Comparison of ENCODE assay signal across 8 mouse cellular contexts in the genomic region with DNA sequence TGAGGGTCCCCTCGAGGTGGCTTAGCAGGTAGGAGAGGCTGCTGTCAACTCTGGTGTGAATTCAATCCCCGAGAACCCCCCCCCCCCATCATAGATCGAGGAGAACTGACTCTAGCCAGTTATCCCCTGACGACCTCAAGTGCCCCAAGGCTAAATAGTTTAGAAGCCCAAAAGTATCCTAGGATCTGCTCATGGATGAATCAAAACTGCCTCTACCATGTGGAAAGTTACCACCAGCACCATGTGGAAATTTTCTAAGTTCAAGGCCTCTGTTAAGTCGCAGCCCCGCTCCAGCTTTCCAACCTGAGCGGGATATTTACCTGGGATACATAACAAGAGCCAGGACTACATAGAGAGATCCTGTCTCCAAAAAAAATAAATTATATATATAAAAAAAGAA. TPM values are rescaled to one million over a fixed set of nuclear protein-coding genes. Genes with fewer than 3 reads are reported as not detected.
A peak's percentile ranks its signal among the peaks of the same experiment; 100 is the strongest.
DNase-seq lines count a peak whose midpoint lies in the region; ATAC-seq and TF ChIP-seq lines count a peak whose summit lies in the region.

No protein-coding gene starts in this region.

- ATAC-seq in forebrain, embryonic 13.5 days: no peak
- no peak for ATAC-seq in liver, embryonic 14.5 days (ENCODE audit: insufficient read depth)

- no peak for TF ChIP-seq EP300 in heart, adult 2 months (IDR thresholded peaks at IDR 0.05; ENCODE audit: insufficient read depth, low read depth, low read length)
- no peak for TF ChIP-seq EP300 in CH12.LX (IDR thresholded peaks at IDR 0.05; ENCODE audit: low read length)
- TF ChIP-seq EP300 in liver, embryonic 14.5 days (IDR thresholded peaks at IDR 0.05; ENCODE audit: low read depth): no peak

- WGBS in heart, adult 2 months: 64% methylated on average over 7 of the region's 7 CpGs
- 68% methylated on average over 7 of the region's 7 CpGs for WGBS in forebrain, embryonic 13.5 days
- 64% methylated on average over 7 of the region's 7 CpGs for WGBS in liver, embryonic 14.5 days (ENCODE audit: insufficient replicate concordance)

- H3K9me3 ChIP-seq in CH12.LX (replicated peaks; ENCODE audit: low read length): no peaks in the 10 kb centered on the region
- no peaks in the 10 kb centered on the region for H3K9me3 ChIP-seq in forebrain, embryonic 13.5 days (replicated peaks)
- H3K9me3 ChIP-seq in liver, embryonic 14.5 days (ENCODE audit: control insufficient read depth, low read length): no peaks in the 10 kb centered on the region

- no peak for TF ChIP-seq RAD21 in CH12.LX (IDR thresholded peaks at IDR 0.05; ENCODE audit: low read depth, low read length)

- no peak overlapping the region for H3K9ac ChIP-seq in heart, adult 2 months (ENCODE audit: low read depth, low read length)
- H3K9ac ChIP-seq in CH12.LX (ENCODE audit: insufficient read depth, low read depth): peak overlapping the region; percentile 98
- peak overlapping the region; percentile 88; the same call in 1 of the 2 replicates for H3K9ac ChIP-seq in forebrain, embryonic 13.5 days
- peak overlapping the region; percentile 89 for H3K9ac ChIP-seq in liver, embryonic 14.5 days (replicated peaks)

- no peak overlapping the region for H3K27ac ChIP-seq in heart, adult 2 months
- H3K27ac ChIP-seq in CH12.LX (ENCODE audit: insufficient read depth, low read depth): no peak overlapping the region
- no peak overlapping the region for H3K27ac ChIP-seq in forebrain, embryonic 13.5 days
- H3K27ac ChIP-seq in liver, embryonic 14.5 days: no peak overlapping the region

- H3K4me3 ChIP-seq in heart, adult 2 months: no peak overlapping the region
- peak overlapping the region in 2 of 3 experiments; percentile 56 to 93 for H3K4me3 ChIP-seq in CH12.LX (replicated peaks in 1 of 3; ENCODE audit: low read depth in 2 of 3, low read length in 2 of 3, poor library complexity in 1 of 3)
- H3K4me3 ChIP-seq in forebrain, embryonic 13.5 days: peak overlapping the region; percentile 81
- H3K4me3 ChIP-seq in liver, embryonic 14.5 days (ENCODE audit: insufficient read depth in 1 of 2, low read depth in 2 of 2, low read length in 2 of 2): peak overlapping the region; percentile 79 to 97; a peak in 3 of 4 replicates

- dilution Hi-C loops in CH12.LX (cut with MboI; ENCODE audit: extremely low pct_ligation_motif_present, extremely low pct_unique_long_range_greater_than_20kb, low sequenced_read_pairs): no loop called here

- TF ChIP-seq CTCF in heart, adult 2 months (IDR thresholded peaks at IDR 0.05): no peak
- TF ChIP-seq CTCF in CH12.LX (conservative IDR thresholded peaks at IDR 0.05 in 1 of 2, IDR thresholded peaks at IDR 0.05 in 1 of 2; ENCODE audit: low read depth in 2 of 2, low read length in 2 of 2): no peak
- TF ChIP-seq CTCF in liver, embryonic 14.5 days (IDR thresholded peaks at IDR 0.05; ENCODE audit: low read depth): no peak

- DNase-seq in heart, adult 11 months: peak; percentile 74
- DNase-seq in heart, adult 2 months: no peak
- DNase-seq in CH12.LX (ENCODE audit: extremely low read depth): no peak
- DNase-seq in liver, embryonic 14.5 days (ENCODE audit: low read depth in 3 of 3, low spot score in 3 of 3): no peak
- DNase-seq in embryo, embryonic 10 days (ENCODE audit: low spot score): no peak
- no peak for DNase-seq in ovary, postnatal 10 days (ENCODE audit: low spot score)
- no peak for DNase-seq in gastrocnemius, postnatal 14 days

- H3K4me1 ChIP-seq in heart, adult 2 months (ENCODE audit: control insufficient read depth, insufficient read depth, low read length): peaks cover 10% of the 10 kb centered on the region
- H3K4me1 ChIP-seq in CH12.LX (ENCODE audit: control insufficient read depth in 1 of 2, insufficient read depth in 2 of 2): peaks cover 0 to 33% of the 10 kb centered on the region in 2 experiments; a peak in 2 of 4 replicates
- H3K4me1 ChIP-seq in forebrain, embryonic 13.5 days: peaks cover 35% of the 10 kb centered on the region
- peaks cover 18 to 19% of the 10 kb centered on the region in 2 experiments for H3K4me1 ChIP-seq in liver, embryonic 14.5 days (replicated peaks; ENCODE audit: control insufficient read depth in 2 of 2, insufficient read depth in 2 of 2, low read length in 1 of 2)

- peaks cover 5% of the 10 kb centered on the region for H3K79me2 ChIP-seq in heart, adult 2 months (replicated peaks; ENCODE audit: control insufficient read depth, insufficient read depth, low read length)
- peaks cover 40% of the 10 kb centered on the region for H3K79me2 ChIP-seq in CH12.LX (replicated peaks; ENCODE audit: control insufficient read depth, extremely low read depth, insufficient read depth, poor library complexity, severe bottlenecking)

- peaks cover 15% of the 10 kb centered on the region for H3K36me3 ChIP-seq in heart, adult 2 months (ENCODE audit: control insufficient read depth, insufficient read depth, low read length)
- peaks cover 2 to 22% of the 10 kb centered on the region in 2 experiments for H3K36me3 ChIP-seq in CH12.LX (replicated peaks in 1 of 2; ENCODE audit: control insufficient read depth in 1 of 2, insufficient read depth in 1 of 2, low read length in 1 of 2)
- H3K36me3 ChIP-seq in forebrain, embryonic 13.5 days (ENCODE audit: poor library complexity, severe bottlenecking): no peaks in the 10 kb centered on the region; the same call in 1 of the 2 replicates
- H3K36me3 ChIP-seq in liver, embryonic 14.5 days (replicated peaks; ENCODE audit: control insufficient read depth, insufficient read depth, low read depth): peaks cover 16% of the 10 kb centered on the region

- in situ Hi-C loops in CH12.LX (cut with MboI; ENCODE audit: low pct_ligation_motif_present, low pct_unique_long_range_greater_than_20kb, low sequenced_read_pairs): loop anchor here (5.0 kb wide), 2 partner anchors 37 to 63 kb away; a partner anchor contains a TSS

- no peaks in the 10 kb centered on the region for H3K27me3 ChIP-seq in heart, adult 2 months (ENCODE audit: control insufficient read depth, insufficient read depth, low read length)
- no peaks in the 10 kb centered on the region for H3K27me3 ChIP-seq in CH12.LX (replicated peaks)
- H3K27me3 ChIP-seq in forebrain, embryonic 13.5 days: no peaks in the 10 kb centered on the region
- H3K27me3 ChIP-seq in liver, embryonic 14.5 days (ENCODE audit: control insufficient read depth, insufficient read depth, low read length): no peaks in the 10 kb centered on the region

- TF ChIP-seq POLR2A in heart, adult 2 months (IDR thresholded peaks at IDR 0.05; ENCODE audit: insufficient read depth, low read depth, low read length): no peak
- TF ChIP-seq POLR2A in CH12.LX (IDR thresholded peaks at IDR 0.05; ENCODE audit: low read depth, low read length): no peak

- intact Hi-C loops in heart, adult 2 months (cut with DNase I): no loop called here
- intact Hi-C loops in gastrocnemius, postnatal 14 days (cut with DNase I; ENCODE audit: low total_unique reads): no loop called here

- peak overlapping the region; percentile 96 for H3K4me2 ChIP-seq in CH12.LX (ENCODE audit: insufficient read depth, low read depth, poor library complexity, severe bottlenecking)
- H3K4me2 ChIP-seq in forebrain, embryonic 13.5 days: peak overlapping the region; percentile 74
- peak overlapping the region; percentile 93 for H3K4me2 ChIP-seq in liver, embryonic 14.5 days (ENCODE audit: low read depth)

TF ChIP-seq in CH12.LX, 34 proteins besides CTCF, POLR2A, EP300 and RAD21 (continues in another document):
- TF ChIP-seq MEF2A (IDR thresholded peaks at IDR 0.05; ENCODE audit: borderline replicate concordance, low read depth, low read length) (no peak), POLR2AphosphoS2 (IDR thresholded peaks at IDR 0.05; ENCODE audit: low read depth, low read length) (no peak; the same call in 1 of the 2 replicates)

RNA-seq across cellular contexts. Expression of a gene that starts 1.5 kb away (rescaled TPM):
- total RNA-seq in heart, adult 2 months (2021): 10 to 100 TPM; 26.8 to 27.6 TPM
- 9.3 and 15.4 TPM in 2 replicates for polyA plus RNA-seq in heart, adult 2 months (2012; rRNA removed)
- 36.8 and 42.1 TPM in 2 replicates for total RNA-seq in CH12.LX (2012; rRNA removed)
- total RNA-seq in CH12.LX (2014; rRNA removed): 38.1 and 41.3 TPM in 2 replicates
- 62.1 and 73.3 TPM in 2 replicates for polyA plus RNA-seq in CH12.LX (2012; ENCODE audit: insufficient read length, low read depth)
- polyA plus RNA-seq in forebrain, embryonic 13.5 days (2015; fragmentation: Nextera tagmentation; extraction: Ambion mirVana): 63.6 and 68.1 TPM in 2 replicates
- 6.1 and 8.2 TPM in 2 replicates for polyA plus RNA-seq in liver, embryonic 14.5 days (2012; rRNA removed)
- polyA plus RNA-seq in liver, embryonic 14.5 days (2014; fragmentation: Nextera tagmentation; extraction: Ambion mirVana): 23.7 and 24.7 TPM in 2 replicates
- total RNA-seq in gastrocnemius, postnatal 14 days (2021): 10 to 100 TPM; 20.4 to 20.6 TPM

RNA-seq across cellular contexts. Expression of a gene that starts 1.6 kb away (rescaled TPM):
- 1 to 10 TPM; 1.6 to 2.1 TPM for total RNA-seq in heart, adult 2 months (2021)
- not detected in 2 replicates for polyA plus RNA-seq in heart, adult 2 months (2012; rRNA removed)
- total RNA-seq in CH12.LX (2012; rRNA removed) (not detected in 2 replicates), CH12.LX (2014; rRNA removed) (not detected in 2 replicates)
- not detected in 2 replicates for polyA plus RNA-seq in CH12.LX (2012; ENCODE audit: insufficient read length, low read depth)
- not detected in 2 replicates for polyA plus RNA-seq in forebrain, embryonic 13.5 days (2015; fragmentation: Nextera tagmentation; extraction: Ambion mirVana)
- not detected in 2 replicates for polyA plus RNA-seq in liver, embryonic 14.5 days (2012; rRNA removed)
- polyA plus RNA-seq in liver, embryonic 14.5 days (2014; fragmentation: Nextera tagmentation; extraction: Ambion mirVana): not detected in 2 replicates
- under 1 TPM in 1 of 2 experiments, not detected in 1; 0.44 TPM for total RNA-seq in gastrocnemius, postnatal 14 days (2021)

RNA-seq across cellular contexts. Expression of a gene that starts 35.2 kb away (rescaled TPM):
- 10 to 100 TPM; 74.5 to 86.0 TPM for total RNA-seq in heart, adult 2 months (2021)
- polyA plus RNA-seq in heart, adult 2 months (2012; rRNA removed): 37.0 and 50.2 TPM in 2 replicates
- total RNA-seq in CH12.LX (2012; rRNA removed) (59.6 and 84.7 TPM in 2 replicates), CH12.LX (2014; rRNA removed) (101 and 103 TPM in 2 replicates)
- polyA plus RNA-seq in CH12.LX (2012; ENCODE audit: insufficient read length, low read depth): 111 and 125 TPM in 2 replicates
- 150 and 157 TPM in 2 replicates for polyA plus RNA-seq in forebrain, embryonic 13.5 days (2015; fragmentation: Nextera tagmentation; extraction: Ambion mirVana)
- polyA plus RNA-seq in liver, embryonic 14.5 days (2012; rRNA removed): 17.5 and 21.7 TPM in 2 replicates
- polyA plus RNA-seq in liver, embryonic 14.5 days (2014; fragmentation: Nextera tagmentation; extraction: Ambion mirVana): 31.1 and 35.6 TPM in 2 replicates
- total RNA-seq in gastrocnemius, postnatal 14 days (2021): 10 to 100 TPM; 52.5 to 56.9 TPM

RNA-seq across cellular contexts. Expression of a gene that starts 40.7 kb away (rescaled TPM):
- total RNA-seq in heart, adult 2 months (2021): 100 to 1,000 TPM; 153 to 220 TPM
- 136 and 211 TPM in 2 replicates for polyA plus RNA-seq in heart, adult 2 months (2012; rRNA removed)
- total RNA-seq in CH12.LX (2012; rRNA removed): 1.5 and 2.6 TPM in 2 replicates
- total RNA-seq in CH12.LX (2014; rRNA removed): 0.05 TPM in 1 of 2 replicates, not detected in the other
- 0.06 and 0.11 TPM in 2 replicates for polyA plus RNA-seq in CH12.LX (2012; ENCODE audit: insufficient read length, low read depth)
- polyA plus RNA-seq in forebrain, embryonic 13.5 days (2015; fragmentation: Nextera tagmentation; extraction: Ambion mirVana): 8.9 and 10.3 TPM in 2 replicates
- polyA plus RNA-seq in liver, embryonic 14.5 days (2012; rRNA removed): 11.3 and 13.1 TPM in 2 replicates
- polyA plus RNA-seq in liver, embryonic 14.5 days (2014; fragmentation: Nextera tagmentation; extraction: Ambion mirVana): 4.2 and 5.7 TPM in 2 replicates
- total RNA-seq in gastrocnemius, postnatal 14 days (2021): 10 to 100 TPM; 33.1 to 36.4 TPM
